Mouse (Mus musculus) 3T3-L1 (cell line): ENCODE results near the gene Efs.
"Not testable (repeated sequence)": the region's sequence is repeated elsewhere in the genome, so short reads cannot be mapped to it uniquely, and the experiment has no call there.

Source experiments
- DNase-seq: peaks from one replicate; pipeline ENCODE4 v3.0.0-alpha.2; 2015; ENCODE audit warnings: low read depth, low spot score

Efs gene

DNA sequence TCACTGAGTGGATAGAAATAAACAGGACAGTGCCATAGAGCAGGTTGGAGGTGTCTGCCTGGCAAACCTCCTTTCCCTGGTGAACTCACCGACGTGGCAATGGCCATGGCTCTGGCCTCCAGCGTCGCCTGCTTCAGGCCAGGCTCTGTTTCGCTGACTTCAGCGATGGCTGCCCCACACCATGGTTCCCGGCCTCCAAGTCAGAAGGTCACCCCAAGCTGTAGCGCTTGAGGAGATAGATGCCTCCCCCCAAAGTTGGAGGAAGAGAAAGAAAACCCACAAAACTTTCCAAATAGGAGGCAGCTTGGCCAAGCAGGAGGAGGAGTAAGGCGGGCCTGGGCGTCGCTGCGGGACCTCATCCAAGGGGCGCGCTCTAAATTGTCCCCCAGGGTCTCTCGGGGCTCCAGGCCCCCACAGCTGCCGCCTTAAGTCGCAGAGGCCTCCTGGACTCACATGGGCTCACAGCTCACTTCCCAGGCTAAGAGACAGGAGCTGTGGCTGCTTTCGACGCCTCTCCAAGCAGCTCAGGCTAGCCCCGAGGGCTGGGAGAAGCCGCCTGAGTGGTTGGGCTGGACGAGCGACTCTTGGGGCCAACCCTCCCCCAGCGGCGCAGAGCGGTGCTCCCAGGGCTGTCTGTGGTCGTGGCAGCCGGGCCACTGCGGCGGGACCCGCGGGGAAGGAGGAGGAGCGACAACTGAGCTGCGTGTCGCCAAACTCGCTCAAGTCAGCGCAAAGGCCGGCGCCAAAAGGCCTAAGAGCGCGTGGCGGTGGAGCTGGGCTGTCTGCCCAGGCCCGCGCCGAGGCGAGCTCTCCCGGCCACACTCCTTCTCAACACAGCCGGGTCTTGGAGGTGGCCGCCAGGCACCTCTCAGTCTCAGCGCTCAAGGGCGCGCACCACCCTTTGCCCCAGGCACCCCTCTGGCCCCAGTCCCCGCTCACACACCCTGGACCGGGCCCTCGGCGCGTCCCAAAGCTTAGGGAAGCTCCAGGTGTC is at the start of gene Efs:
Efs (minus strand) TSS at position 778 of the 994 bp plus-strand sequence.
- DNase-seq: no peak

DNA sequence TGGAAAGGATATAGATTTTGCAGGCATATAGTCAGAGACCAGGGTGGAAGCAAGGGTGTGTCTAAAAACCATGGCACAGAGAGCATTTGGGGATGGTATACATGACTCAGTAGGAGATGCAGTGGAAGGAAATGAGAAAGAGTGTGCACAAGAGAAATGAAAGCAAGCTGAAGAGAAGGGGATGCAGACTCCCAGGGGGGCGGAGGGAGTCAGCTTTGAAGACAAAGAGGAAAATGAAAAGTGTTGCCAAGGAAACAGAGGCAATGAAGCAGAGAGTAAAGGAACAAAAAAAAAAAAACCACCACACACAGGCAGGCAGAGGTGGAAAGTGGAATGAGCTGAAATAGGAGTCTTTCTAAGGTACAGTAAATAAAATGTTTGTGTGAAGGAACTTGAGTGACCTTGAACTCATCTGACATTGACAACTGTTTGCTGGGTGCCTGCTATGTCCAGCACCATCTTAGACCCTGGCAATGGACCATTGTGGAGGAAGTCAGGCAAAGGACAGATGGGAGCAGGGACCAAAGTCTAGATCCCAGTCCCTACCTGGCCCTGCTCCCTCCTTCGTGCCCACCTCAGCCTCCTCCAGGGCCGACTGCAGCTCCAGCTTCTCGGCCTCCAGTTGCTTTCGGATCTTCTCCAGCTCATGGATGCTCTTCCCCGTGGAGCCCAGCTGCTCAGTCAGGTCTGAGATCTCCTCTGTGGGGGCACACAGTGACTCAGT is 48.3 kb upstream of the Efs start:
- no peak for DNase-seq

DNA sequence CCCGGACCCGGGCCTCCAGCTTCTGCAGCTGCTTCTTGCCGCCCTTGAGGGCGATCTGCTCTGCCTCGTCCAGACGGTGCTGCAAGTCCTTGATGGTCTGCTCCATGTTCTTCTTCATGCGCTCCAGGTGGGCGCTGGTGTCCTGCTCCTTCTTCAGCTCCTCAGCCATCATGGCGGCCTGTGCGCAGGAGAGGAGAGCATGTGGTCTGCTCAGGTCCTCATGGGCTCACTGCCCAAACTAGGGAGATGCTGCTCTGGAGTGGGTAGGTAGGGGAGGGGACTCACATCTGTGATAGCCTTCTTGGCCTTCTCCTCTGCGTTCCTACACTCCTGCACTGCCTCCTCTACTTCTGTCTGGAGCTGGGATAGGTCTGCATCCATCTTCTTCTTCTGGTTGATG is 46.9 kb upstream of the Efs start:
- not testable (repeated sequence) for DNase-seq

DNA sequence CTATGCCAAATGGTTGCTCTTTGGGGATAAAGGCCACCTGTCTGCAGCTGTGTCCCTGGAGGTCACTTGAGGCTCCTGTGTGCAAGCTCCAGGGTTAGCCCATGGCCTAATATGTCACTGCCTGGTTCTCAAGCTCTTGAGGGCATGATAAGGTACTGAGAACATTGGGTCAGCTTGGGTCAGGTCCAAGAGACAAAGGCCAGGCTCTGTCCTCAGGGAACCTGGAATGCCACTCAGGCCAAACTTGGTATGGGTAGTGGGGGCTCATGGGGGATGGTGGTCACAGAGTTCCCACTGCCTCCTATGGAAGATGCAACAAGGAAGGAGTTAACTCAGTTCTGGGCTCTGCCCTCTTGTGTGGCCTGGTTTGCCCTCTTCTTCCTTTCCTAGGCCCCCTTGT is 42.4 kb upstream of the Efs start:
- DNase-seq: no peak

DNA sequence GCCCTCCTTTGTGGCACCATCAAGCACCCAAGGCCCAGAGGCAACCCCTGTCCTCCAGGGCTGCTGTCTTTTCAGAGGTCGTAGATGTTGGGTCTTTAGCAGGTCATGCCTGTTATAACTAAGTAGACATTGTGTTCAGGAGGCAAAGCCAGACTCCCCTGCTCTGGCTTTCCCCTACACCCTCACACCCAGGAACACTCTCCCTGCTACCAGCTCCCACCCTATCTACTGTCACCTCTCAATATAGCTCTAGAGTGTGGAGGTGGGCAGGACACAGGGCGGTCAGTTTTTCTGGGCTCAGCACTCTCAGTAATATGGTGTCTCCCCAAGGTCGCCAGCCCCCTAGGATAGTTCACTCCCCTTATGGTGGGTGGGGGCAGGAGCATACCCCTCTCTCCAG is 41.9 kb upstream of the Efs start:
- DNase-seq: no peak

DNA sequence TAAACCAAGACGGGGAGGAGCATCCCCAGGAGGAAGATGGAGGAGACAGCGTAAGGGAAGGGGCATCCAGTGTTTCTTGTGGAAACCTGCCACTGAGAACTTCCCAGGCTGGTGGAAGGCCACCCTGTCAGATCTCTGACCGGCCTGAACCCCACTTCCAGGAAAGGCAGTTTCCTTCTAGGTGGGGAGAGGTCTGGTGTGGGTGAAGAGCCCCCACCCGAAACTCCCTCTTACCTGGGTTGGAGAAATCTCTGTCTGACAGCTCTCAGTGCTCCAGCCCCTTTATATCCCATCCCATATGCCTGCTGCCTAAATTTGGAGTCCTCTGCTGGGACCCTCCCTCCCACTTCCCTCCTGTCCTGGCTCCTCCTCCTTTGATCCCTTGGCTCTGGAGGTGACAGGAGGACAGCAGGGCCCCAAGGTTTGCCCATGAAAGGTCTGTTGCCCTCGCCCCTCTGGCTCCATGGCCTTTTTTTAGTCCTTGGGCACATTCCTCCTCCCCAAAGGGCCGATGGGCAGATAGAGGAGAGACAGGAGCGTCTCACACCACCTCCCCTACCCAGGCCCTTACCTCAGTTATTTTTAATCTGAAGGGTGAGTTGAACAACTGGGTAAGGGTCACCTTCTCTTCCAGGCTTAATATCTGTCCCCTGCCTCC is 40.5 kb upstream of the Efs start, which contains the start of gene Myh6:
Myh6 (minus strand) TSS at position 608 of the 658 bp plus-strand sequence.
- DNase-seq: no peak

DNA sequence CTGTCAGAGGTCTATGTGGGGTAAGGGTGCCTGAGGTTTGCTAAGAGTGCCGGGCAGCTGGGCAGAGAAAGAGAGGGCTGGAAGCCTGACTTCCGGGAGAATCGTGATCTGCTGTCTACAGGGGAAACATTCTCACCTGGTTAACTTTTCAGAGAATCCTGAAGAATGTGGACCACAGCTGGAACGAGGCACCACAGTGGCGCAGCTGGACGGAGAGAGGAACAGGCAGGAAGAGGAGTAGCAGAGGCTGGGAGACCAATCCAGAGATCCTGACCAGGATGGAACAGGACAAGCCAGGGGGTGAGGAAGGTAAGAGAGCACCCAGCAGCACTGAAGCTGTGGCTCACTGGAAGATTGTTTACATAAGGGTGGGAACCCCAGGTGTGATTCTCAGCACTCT is 39.7 kb upstream of the Efs start:
- no peak for DNase-seq

DNA sequence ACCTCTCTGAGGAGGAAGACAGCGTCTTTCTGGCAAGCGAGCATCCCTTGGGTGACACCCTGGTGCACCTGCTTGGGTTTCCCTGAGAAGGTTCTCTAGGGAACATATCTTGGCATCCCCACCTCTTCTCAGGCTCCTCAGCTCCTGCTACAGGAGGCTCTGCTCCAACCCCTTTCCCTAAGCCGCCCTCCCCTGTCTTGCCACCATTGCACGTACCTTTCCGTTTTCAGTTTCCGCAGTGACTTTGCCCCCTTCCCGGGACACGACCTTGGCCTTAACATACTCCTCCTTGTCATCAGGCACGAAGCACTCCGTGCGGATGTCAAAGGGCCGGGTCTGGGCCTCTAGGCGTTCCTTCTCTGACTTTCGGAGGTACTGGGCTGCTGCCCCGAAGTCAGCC is 39.1 kb upstream of the Efs start:
- no peak for DNase-seq

DNA sequence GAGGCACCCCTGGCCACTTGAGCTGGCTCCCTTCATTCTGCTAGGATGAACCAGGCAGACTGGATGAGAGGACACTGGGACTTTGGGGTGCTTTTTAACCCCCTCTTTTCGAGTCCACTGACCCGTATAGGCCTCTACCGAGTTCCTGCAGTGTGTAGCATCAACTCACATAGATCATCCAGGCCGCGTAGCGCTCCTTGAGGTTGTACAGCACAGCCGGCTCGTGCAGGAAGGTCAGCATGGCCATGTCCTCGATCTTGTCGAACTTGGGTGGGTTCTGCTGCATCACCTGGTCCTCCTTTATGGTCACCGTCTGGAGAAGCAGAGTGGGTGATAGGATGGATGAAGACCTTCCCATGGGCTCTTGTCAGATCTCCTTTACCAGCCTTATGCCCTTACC is 37.8 kb upstream of the Efs start:
- DNase-seq: no peak

DNA sequence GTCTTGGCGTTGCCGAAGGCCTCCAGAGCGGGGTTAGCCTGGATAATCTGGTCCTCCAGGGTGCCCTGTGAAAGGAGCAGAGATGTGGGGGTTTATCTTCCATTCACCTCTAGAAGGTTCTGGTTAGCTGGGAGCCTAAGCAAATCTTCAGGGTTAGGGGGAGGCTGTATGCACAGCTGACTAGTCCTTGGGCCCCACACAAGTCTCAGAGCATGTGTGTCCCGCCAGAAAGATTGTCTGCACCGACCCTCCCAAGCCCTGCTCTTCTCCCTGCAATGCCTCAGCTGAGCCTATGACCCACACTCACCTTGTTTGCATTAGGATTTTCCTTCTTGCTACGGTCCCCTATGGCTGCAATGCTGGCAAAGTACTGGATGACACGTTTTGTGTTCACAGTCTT is 36.8 kb upstream of the Efs start:
- DNase-seq: no peak

DNA sequence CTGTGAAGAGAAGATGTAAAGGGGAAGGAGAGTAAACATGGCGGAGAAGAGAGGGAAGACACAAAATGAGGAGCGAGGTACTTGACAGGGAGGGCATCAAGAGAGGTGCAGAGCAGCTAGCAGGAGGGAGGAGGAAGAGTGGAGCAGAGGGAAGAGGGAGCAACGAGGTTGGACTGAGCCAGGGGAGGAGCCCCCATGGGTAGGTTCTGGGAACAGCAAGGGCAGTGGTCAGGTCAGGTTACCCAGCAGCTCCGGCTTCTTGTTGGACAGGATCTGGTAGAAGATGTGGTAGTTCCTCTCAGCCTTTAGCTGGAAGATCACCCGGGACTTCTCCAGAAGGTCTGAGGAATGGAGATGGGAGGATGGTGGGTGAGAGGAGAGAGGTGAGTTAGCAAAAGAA is 35.6 kb upstream of the Efs start:
- no peak for DNase-seq

DNA sequence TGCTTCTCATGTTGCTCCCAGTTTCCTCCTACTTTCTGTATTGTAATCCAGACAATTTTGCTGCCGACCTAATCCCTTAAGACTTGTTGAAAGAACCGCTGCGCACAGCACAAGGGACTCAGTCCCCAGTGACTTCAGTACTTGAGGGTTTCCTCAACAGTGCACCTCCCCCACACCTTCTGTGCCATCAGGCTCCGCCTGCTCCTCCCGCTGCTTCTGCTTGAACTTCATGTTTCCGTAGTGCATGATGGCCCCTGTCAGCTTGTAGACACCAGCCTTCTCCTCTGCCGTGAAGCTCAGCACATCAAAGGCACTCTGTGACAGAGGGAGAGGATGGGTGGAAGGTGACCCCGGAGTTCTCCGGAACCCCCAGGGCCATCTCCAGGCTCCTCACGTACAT is 34.8 kb upstream of the Efs start:
- DNase-seq: no peak

DNA sequence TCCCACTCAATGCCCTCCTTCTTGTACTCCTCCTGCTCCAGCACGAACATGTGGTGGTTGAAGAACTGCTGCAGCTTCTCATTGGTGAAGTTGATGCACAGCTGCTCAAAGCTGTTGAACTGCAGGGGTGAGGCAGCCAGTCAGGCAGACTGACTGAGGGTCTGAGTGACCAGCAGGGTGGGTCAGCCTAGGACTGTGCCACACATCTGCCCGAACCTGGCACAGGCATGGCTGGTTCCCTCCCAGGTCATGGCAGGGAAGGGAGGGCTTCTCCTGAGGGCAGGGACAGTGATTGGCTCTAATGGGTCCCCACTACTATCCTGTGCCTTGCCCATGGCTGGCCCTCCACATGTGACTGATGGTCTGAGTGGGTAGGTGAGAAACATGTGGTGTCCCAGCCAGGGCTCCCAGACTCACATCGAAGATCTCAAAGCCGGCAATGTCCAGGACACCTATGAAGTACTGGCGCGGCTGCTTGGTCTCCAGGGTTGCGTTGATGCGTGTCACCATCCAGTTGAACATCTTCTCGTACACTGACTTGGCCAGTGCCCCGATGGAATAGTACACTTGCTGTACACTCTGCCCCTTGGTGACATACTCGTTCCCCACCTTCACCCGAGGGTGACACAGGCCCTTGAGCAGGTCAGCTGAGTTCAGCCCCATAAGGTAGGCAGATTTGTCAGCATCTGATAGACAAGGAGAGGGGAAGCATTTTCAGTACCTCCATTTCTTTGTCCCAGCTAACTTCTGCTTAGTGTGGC is 34.1 kb upstream of the Efs start:
- DNase-seq: not testable (repeated sequence)

DNA sequence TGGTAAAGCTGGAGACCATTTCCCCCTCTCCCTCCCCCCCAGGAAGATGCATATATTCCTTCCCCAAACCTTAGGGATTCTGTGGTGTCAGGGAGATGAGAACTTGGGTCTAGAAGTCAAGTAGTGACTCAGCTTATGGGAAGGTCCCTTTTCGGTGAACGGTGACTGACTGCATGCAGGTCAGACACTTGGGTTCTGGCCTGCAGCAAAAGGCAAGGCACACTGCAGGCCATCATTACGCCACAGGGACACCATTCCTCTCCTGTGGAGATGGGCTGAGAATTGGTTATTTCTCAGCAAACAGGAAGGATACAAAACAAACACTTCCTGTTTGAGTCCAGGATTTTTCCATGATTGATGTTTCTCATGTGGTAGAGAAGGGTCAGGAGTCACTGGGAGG is 33.3 kb upstream of the Efs start:
- DNase-seq: no peak

DNA sequence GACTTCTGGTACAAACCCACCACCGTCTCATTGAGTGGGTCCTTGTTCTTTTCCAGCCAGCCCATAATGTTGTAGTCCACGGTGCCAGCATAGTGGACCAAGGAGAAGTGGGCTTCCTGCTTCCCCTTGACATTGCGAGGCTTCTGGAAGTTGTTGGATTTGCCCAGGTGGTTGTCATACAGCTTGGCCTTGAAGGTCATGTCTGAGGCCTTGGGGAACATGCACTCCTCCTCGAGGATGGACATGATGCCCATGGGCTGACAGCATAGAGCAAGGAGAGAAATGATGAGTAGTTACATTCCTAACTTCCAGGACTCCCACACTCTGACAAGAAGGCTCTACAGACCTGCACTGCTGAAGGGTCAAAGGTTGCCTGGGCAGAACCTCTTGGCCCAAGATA is 32.6 kb upstream of the Efs start:
- DNase-seq: no peak

DNA sequence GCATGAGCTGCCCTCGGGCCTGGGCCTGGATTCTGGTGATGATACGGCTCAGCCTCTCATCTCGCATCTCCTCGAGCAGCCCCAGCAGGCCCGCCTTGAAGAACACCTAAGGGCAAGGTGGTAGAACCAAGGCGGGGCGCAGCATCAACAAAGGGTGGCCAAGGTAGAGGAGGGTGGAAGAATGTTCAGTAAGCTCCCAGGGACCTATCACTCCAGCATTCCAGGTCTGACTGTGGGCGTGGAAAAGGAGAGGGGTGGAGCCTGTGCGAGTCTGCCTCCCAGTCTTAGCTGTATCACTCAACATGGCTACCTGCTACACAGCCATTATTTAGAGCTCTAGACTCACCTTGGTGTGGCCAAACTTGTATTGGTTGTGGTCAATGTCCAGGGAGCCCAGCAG is 30.6 kb upstream of the Efs start:
- DNase-seq: no peak

DNA sequence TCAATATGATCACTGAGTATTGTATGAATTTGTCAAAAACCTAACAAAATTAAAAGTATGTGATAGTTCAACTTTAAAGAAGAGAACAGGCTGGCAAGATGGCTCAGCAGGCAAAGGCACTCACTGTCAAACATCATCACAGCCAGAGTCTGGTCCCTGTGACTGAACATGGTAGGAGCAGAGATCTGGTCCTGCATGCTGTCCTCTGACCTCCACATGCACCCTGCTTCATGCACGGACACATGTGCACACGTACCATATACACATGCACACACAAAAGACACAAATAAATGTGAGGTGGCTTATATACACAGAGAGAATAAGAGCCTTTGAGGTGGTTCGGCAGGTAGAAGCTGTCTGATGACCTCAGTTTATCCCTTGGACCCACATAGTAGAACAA is 29.6 kb upstream of the Efs start:
- no peak for DNase-seq

DNA sequence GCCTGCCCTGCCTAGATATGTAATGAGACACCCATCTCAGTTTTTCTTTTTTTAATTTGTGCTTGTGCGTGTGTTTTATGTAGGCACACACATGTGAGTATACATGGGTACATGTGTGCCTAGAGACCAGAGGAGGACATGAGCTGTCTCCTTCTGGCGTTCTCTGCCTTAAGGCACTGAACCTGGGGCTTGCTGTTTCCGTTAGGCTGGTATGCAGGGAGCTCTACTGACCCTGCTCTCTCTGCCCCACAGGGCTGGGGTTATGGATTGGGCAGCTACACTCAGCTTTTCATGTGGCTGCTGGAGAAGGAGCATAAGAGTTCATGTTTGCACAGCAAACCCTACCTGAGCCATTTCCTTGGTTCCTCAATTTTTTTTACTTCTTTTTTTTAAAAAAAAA is 28.5 kb upstream of the Efs start:
- no peak for DNase-seq

DNA sequence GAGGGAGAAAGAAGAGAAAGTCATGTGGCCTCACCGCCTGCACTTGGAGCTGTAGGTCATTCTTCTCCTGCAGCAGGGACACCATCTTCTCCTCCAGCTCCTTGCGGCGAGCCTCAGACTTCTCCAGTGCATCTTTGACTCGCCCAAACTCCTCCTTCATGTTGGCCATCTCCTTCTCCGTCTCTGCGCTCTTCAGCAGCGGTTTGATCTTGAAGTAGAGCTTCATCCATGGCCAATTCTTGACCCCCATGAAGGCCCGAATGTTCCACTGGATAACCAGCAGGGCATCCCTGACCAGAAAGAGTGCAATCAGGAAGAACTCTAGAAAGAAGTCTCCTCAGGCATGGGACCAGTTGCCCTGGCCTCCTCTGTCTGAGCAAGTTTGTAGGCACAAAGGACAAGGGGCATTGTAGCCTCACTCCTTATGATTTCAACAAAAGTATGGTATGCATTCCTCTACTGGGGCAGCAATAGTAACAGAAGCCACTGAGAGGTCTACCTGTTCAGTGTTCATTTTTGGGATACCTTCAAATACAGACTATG is 27.8 kb upstream of the Efs start:
- no peak for DNase-seq

DNA sequence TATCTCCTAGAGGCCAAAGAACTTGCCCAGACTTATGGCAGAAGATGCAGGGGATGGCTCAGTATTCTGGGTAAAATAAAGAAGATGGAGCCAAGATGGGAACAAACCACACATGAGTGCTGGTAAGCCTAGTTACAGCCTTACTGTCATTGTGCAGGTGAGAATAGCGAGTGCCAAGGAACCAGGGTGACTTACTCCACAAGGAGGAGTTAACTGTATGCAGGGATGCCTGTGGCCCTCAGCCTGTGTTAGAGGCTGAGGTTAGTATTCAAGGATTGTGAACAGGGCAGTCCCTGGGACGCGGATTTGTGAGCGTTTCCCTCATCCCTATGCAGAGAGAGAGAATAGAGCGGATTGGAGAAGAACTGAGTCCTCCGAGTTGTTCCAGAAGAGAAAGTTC is 25.7 kb upstream of the Efs start:
- no peak for DNase-seq

DNA sequence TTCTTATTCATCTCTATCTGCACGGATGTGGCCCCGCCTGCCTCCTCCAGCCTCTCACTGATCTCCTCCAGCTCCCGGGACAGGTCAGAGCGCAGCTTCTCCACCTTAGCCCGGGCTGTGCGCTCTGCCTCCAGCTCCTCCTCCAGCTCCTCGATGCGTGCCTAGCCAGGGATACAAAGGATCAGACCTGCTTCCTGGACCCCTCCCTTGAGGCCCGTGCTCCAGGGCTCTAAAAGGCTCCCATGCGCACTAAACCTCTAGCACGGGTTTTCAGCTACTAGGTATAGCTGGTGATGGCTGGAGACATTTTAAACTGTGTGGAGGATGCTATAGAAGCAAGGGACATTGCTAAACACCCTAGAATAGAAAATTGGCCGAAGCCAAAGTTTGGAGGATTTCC is 24.6 kb upstream of the Efs start:
- DNase-seq: no peak
